In genomic region chr6:117810717-117811116, GRCm38 (mm10) we compare ENCODE assay signal across 25 mouse cellular contexts. TPM values are rescaled to one million over a fixed set of nuclear protein-coding genes. Genes with fewer than 3 reads are reported as not detected.
DNase-seq lines count a peak whose midpoint lies in the region; ATAC-seq lines count a peak whose summit lies in the region.
"Had no signal": no experiment of that assay in that cellular context is flagged by ENCODE, and none has a peak within 500 bp of the region (broad histone marks: within the 10 kb centered on the region; RNA-seq: fewer than 3 reads in every experiment).

No protein-coding gene starts in this region.

- H3K27me3 ChIP-seq in embryonic facial prominence, embryonic 11.5 days (ENCODE audit: control insufficient read depth, insufficient read depth, low read length), result no peaks in the 10 kb centered on the region
- no peaks in the 10 kb centered on the region for H3K27me3 ChIP-seq in embryonic facial prominence, embryonic 10.5 days (replicated peaks; ENCODE audit: low read depth, poor library complexity, severe bottlenecking)
- H3K27me3 ChIP-seq: embryonic facial prominence, embryonic 13.5 days; forebrain, embryonic 13.5 days; heart, embryonic 12.5 days; heart, embryonic 15.5 days; hindbrain, embryonic 13.5 days had no signal

- H3K9me3 ChIP-seq in embryonic facial prominence, embryonic 11.5 days (replicated peaks; ENCODE audit: control insufficient read depth, low read length), result no peaks in the 10 kb centered on the region
- no peaks in the 10 kb centered on the region for H3K9me3 ChIP-seq in embryonic facial prominence, embryonic 10.5 days
- H3K9me3 ChIP-seq: embryonic facial prominence, embryonic 13.5 days; forebrain, embryonic 10.5 days; forebrain, embryonic 13.5 days; heart, embryonic 12.5 days; heart, embryonic 15.5 days; hindbrain, embryonic 10.5 days; hindbrain, embryonic 13.5 days had no signal

- no peak overlapping the region for H3K9ac ChIP-seq in embryonic facial prominence, embryonic 11.5 days (replicated peaks; ENCODE audit: low read length)
- H3K9ac ChIP-seq: embryonic facial prominence, embryonic 13.5 days; forebrain, embryonic 13.5 days; heart, embryonic 12.5 days; heart, embryonic 15.5 days; hindbrain, embryonic 13.5 days had no signal

- 49% methylated on average over 4 of the region's 4 CpGs for WGBS in embryonic facial prominence, embryonic 11.5 days
- 68% methylated on average over 4 of the region's 4 CpGs for WGBS in embryonic facial prominence, embryonic 10.5 days

- H3K36me3 ChIP-seq in embryonic facial prominence, embryonic 11.5 days (replicated peaks; ENCODE audit: control insufficient read depth, insufficient read depth, low read depth, low read length), result no peaks in the 10 kb centered on the region
- no peaks in the 10 kb centered on the region for H3K36me3 ChIP-seq in embryonic facial prominence, embryonic 10.5 days (replicated peaks)
- H3K36me3 ChIP-seq: embryonic facial prominence, embryonic 13.5 days; forebrain, embryonic 10.5 days; heart, embryonic 12.5 days; heart, embryonic 15.5 days; hindbrain, embryonic 10.5 days; hindbrain, embryonic 13.5 days had no signal

- H3K4me2 ChIP-seq in embryonic facial prominence, embryonic 11.5 days (ENCODE audit: low read depth, low read length), result no peak overlapping the region
- H3K4me2 ChIP-seq: embryonic facial prominence, embryonic 13.5 days; forebrain, embryonic 13.5 days; heart, embryonic 12.5 days; heart, embryonic 15.5 days; hindbrain, embryonic 13.5 days had no signal

- peak; percentile 55 for DNase-seq in embryonic facial prominence, embryonic 11.5 days (ENCODE audit: low spot score)
- DNase-seq in embryonic facial prominence, embryonic 10.5 days (ENCODE audit: low spot score), result no peak
- peak; percentile 31 to 42 for DNase-seq in kidney, postnatal 4 days
- DNase-seq in kidney, adult 9 months, result no peak
- peak; percentile 62 for DNase-seq in MN1 (ENCODE audit: low spot score)
- DNase-seq in ovary, postnatal 36 days (ENCODE audit: low spot score), result no peak
- DNase-seq: adrenal gland, postnatal 10 days; adrenal gland, postnatal 36 days; cerebellum, adult 18-20 months; cerebellum, adult 9-10 months; cerebellum, postnatal 14 days; gastrocnemius, postnatal 14 days; heart, adult 18-20 months; heart, postnatal 10 days; heart, postnatal 36 days had no signal

- H3K4me1 ChIP-seq in embryonic facial prominence, embryonic 11.5 days (ENCODE audit: control insufficient read depth, insufficient read depth, low read length), result no peaks in the 10 kb centered on the region
- H3K4me1 ChIP-seq in embryonic facial prominence, embryonic 10.5 days, result 0 out of 2 replicates have a peak, but pooled peaks cover 6% of the 10 kb centered on the region
- H3K4me1 ChIP-seq: forebrain, embryonic 10.5 days; forebrain, embryonic 13.5 days; hindbrain, embryonic 10.5 days; hindbrain, embryonic 13.5 days had no signal

- H3K27ac ChIP-seq in embryonic facial prominence, embryonic 11.5 days (replicated peaks; ENCODE audit: low read depth, low read length), result no peak overlapping the region
- no peak overlapping the region for H3K27ac ChIP-seq in embryonic facial prominence, embryonic 10.5 days (replicated peaks)
- H3K27ac ChIP-seq: embryonic facial prominence, embryonic 13.5 days; forebrain, embryonic 10.5 days; forebrain, embryonic 13.5 days; heart, embryonic 15.5 days; hindbrain, embryonic 10.5 days; hindbrain, embryonic 13.5 days had no signal

- ATAC-seq in embryonic facial prominence, embryonic 11.5 days (replicated peaks; ENCODE audit: insufficient number of reproducible peaks, low FRiP score, low TSS enrichment, low read depth), result no peak
- ATAC-seq: forebrain, embryonic 13.5 days; forebrain, embryonic 16.5 days; hindbrain, embryonic 16.5 days; Patski had no signal

- H3K4me3 ChIP-seq in embryonic facial prominence, embryonic 11.5 days (ENCODE audit: low read depth, low read length), result no peak overlapping the region
- no peak overlapping the region for H3K4me3 ChIP-seq in embryonic facial prominence, embryonic 10.5 days
- H3K4me3 ChIP-seq: embryonic facial prominence, embryonic 13.5 days; forebrain, embryonic 10.5 days; forebrain, embryonic 13.5 days; heart, embryonic 12.5 days; heart, embryonic 15.5 days; hindbrain, embryonic 10.5 days; hindbrain, embryonic 13.5 days had no signal

RNA-seq across cellular contexts. Expression of gene Zfp637, which starts 30.3 kb away (rescaled TPM):
- polyA plus RNA-seq in embryonic facial prominence, embryonic 11.5 days (2014; fragmentation: Nextera tagmentation; extraction: Ambion mirVana), result 162 and 163 TPM in 2 replicates
- polyA plus RNA-seq in embryonic facial prominence, embryonic 10.5 days (2016; fragmentation: Nextera tagmentation; extraction: Ambion mirVana), result 115 and 127 TPM in 2 replicates

RNA-seq across cellular contexts. Expression of gene Zfp239, which starts 51.2 kb away (rescaled TPM):
- 13.9 and 15.5 TPM in 2 replicates for polyA plus RNA-seq in embryonic facial prominence, embryonic 11.5 days (2014; fragmentation: Nextera tagmentation; extraction: Ambion mirVana)
- polyA plus RNA-seq in embryonic facial prominence, embryonic 10.5 days (2016; fragmentation: Nextera tagmentation; extraction: Ambion mirVana), result 13.1 and 13.6 TPM in 2 replicates

Comparison
In these comparisons a context has a peak if more than half of its experiments do, and no peak if none do; other contexts are left out.
1. DNase-seq: peak in embryonic facial prominence, embryonic 11.5 days (single experiment), kidney, postnatal 4 days (2 of 2) and MN1 (single experiment); none in embryonic facial prominence, embryonic 10.5 days (single experiment), kidney, adult 9 months (single experiment) and ovary, postnatal 36 days (single experiment).